Mouse (Mus musculus): Measurements from ENCODE around the gene Taf4.

Gene Taf4

GRCm38 (mm10) chr2:179982715-179983114, 6.3 kb upstream of the Taf4 start:
- no peak for DNase-seq (ENCODE audit: low spot score)

- DNase-seq (ENCODE audit: low spot score): no peak
Measured at GRCm38 (mm10) chr2:179980616-179981015, 4.2 kb upstream of the Taf4 start.

GRCm38 (mm10) chr2:179979836-179980235, 3.4 kb upstream of the Taf4 start:
- no peak for DNase-seq (ENCODE audit: low spot score)

- no peak for DNase-seq (ENCODE audit: low spot score)
Measured at GRCm38 (mm10) chr2:179978250-179978649, 1.8 kb upstream of the Taf4 start.

GRCm38 (mm10) chr2:179977344-179978025, 1.0 kb upstream of the Taf4 start:
- DNase-seq (ENCODE audit: low spot score): no peak

- DNase-seq (ENCODE audit: low spot score): no peak
Measured at GRCm38 (mm10) chr2:179976295-179976627, 185 bp downstream of the Taf4 start.

GRCm38 (mm10) chr2:179975851-179976250, 595 bp downstream of the Taf4 start:
- no peak for DNase-seq (ENCODE audit: low spot score)

- peak; percentile 23 for DNase-seq (ENCODE audit: low spot score)
Measured at GRCm38 (mm10) chr2:179974651-179975471, 1.6 kb downstream of the Taf4 start.

GRCm38 (mm10) chr2:179973871-179974628, 2.4 kb downstream of the Taf4 start:
- DNase-seq (ENCODE audit: low spot score): no peak

- DNase-seq (ENCODE audit: low spot score): no peak
Measured at GRCm38 (mm10) chr2:179972406-179972805, 4.0 kb downstream of the Taf4 start.

GRCm38 (mm10) chr2:179971891-179972290, 4.6 kb downstream of the Taf4 start:
- no peak for DNase-seq (ENCODE audit: low spot score)

- DNase-seq (ENCODE audit: low spot score): no peak
Measured at GRCm38 (mm10) chr2:179969137-179969536, 7.3 kb downstream of the Taf4 start.

GRCm38 (mm10) chr2:179967633-179968032, 8.8 kb downstream of the Taf4 start:
- no peak for DNase-seq (ENCODE audit: low spot score)

GRCm38 (mm10) chr2:179961420-179961819, 15.0 kb downstream of the Taf4 start:
- no peak for DNase-seq (ENCODE audit: low spot score)

- DNase-seq (ENCODE audit: low spot score): no peak
Measured at GRCm38 (mm10) chr2:179960327-179960726, 16.1 kb downstream of the Taf4 start.

- DNase-seq (ENCODE audit: low spot score): no peak
Measured at GRCm38 (mm10) chr2:179959391-179959790, 17.1 kb downstream of the Taf4 start.

GRCm38 (mm10) chr2:179951542-179952524, 24.6 kb downstream of the Taf4 start:
- no peak for DNase-seq (ENCODE audit: low spot score)

GRCm38 (mm10) chr2:179948820-179949219, 27.6 kb downstream of the Taf4 start:
- no peak for DNase-seq (ENCODE audit: low spot score)

GRCm38 (mm10) chr2:179947607-179948006, 28.8 kb downstream of the Taf4 start:
- no peak for DNase-seq (ENCODE audit: low spot score)

- DNase-seq (ENCODE audit: low spot score): no peak
Measured at GRCm38 (mm10) chr2:179946496-179946895, 29.9 kb downstream of the Taf4 start.

- no peak for DNase-seq (ENCODE audit: low spot score)
Measured at GRCm38 (mm10) chr2:179945051-179945450, 31.4 kb downstream of the Taf4 start.

- DNase-seq (ENCODE audit: low spot score): no peak
Measured at GRCm38 (mm10) chr2:179941696-179942095, 34.8 kb downstream of the Taf4 start.
